Mouse (Mus musculus): ENCODE measurements around the gene Vamp5.
A peak's percentile ranks its signal among the peaks of the same experiment; 100 is the strongest.

Vamp5 gene

DNA sequence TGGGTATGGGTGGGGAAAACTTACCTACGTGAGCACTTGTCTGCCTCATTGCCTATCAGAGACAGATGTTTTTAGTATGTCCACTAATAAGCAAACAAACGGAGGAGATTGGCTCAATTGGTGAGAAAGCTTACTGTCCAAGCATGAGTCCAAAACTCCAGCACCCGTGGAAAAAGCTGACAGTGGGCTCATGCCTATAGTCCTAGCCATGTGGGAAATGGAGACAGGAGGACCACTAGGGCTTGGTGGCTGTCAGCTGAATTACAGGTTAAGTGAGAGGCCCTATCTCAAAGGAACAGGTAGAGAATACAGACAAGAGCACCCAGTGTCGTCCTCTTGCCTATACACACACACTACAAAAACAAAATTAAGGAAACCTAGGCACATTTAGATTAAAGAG, 34.0 kb downstream of the Vamp5 start:
- DNase-seq (ENCODE audit: extremely low read depth, low read depth): no peak

- DNase-seq (ENCODE audit: extremely low read depth, low read depth): peak; percentile 70
Observed at GRCm38 (mm10) chr6:72345633-72346032, 34.6 kb downstream of the Vamp5 start.

DNA sequence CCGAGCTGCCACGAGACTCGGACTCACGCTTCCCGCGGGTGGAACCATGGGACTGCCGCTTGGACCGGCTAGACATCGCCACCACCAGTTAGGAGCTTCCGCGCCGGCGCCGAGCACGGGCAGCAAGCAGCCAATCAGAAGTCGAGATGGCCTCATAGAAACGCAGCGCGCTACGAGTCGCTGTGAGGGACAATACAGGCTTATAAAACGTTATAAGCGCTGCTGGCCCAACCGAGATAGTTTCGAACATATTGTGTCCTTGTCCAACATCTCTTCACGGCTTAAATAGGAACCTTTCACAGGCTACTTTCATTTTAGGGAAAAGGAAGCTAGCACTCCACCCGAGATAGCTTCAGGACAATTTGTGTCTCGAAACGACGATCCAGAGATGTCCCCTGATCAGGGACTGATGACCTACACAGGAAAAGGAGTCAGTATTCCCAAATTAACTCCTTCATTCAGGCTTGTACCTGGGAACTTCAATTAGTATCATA, 35.1 kb downstream of the Vamp5 start, which contains the start of gene Usp39:
Gene Usp39 (minus strand): TSS at position 111 of the 494 bp plus-strand sequence.
- peak; percentile 93 for DNase-seq (ENCODE audit: extremely low read depth, low read depth)

- no peak for DNase-seq (ENCODE audit: extremely low read depth, low read depth)
Observed at GRCm38 (mm10) chr6:72344396-72345073, 35.7 kb downstream of the Vamp5 start.

GRCm38 (mm10) chr6:72340481-72340880, 39.8 kb downstream of the Vamp5 start:
- DNase-seq (ENCODE audit: extremely low read depth, low read depth): no peak

GRCm38 (mm10) chr6:72333111-72333510, 47.2 kb downstream of the Vamp5 start:
- no peak for DNase-seq (ENCODE audit: extremely low read depth, low read depth)

DNA sequence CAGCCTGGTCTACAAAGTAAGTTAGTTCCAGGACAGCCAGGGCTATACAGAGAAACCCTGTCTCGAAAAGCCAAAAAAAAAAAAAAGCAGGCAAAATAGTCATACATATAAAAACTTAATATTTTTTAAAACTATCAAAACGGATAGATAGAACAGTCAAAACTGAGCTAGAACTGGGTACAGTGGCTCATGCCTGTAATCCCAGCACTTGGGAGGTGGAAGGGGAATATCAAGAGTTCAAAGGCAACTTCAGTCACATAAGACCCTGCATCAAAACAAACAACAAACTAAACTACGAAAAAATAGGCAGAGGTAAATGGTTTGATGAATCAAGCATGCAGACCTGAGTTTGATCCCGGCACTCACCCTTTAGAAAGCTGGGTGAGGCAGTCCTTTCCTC, 50.1 kb downstream of the Vamp5 start:
- no peak for DNase-seq (ENCODE audit: extremely low read depth, low read depth)

GRCm38 (mm10) chr6:72329019-72329418, 51.2 kb downstream of the Vamp5 start:
- DNase-seq (ENCODE audit: extremely low read depth, low read depth): no peak

GRCm38 (mm10) chr6:72326274-72326673, 54.0 kb downstream of the Vamp5 start:
- DNase-seq (ENCODE audit: extremely low read depth, low read depth): no peak

GRCm38 (mm10) chr6:72323786-72324508, 56.3 kb downstream of the Vamp5 start:
- DNase-seq (ENCODE audit: extremely low read depth, low read depth): no peak

- no peak for DNase-seq (ENCODE audit: extremely low read depth, low read depth)
Observed at GRCm38 (mm10) chr6:72322936-72323335, 57.3 kb downstream of the Vamp5 start.

- DNase-seq (ENCODE audit: extremely low read depth, low read depth): no peak
Observed at GRCm38 (mm10) chr6:72319019-72319418, 61.2 kb downstream of the Vamp5 start.

Data from MEL-GATA-1-ER (cell line).